Mouse (Mus musculus): Measurements from ENCODE around the gene Best1.

Gene Best1

DNA sequence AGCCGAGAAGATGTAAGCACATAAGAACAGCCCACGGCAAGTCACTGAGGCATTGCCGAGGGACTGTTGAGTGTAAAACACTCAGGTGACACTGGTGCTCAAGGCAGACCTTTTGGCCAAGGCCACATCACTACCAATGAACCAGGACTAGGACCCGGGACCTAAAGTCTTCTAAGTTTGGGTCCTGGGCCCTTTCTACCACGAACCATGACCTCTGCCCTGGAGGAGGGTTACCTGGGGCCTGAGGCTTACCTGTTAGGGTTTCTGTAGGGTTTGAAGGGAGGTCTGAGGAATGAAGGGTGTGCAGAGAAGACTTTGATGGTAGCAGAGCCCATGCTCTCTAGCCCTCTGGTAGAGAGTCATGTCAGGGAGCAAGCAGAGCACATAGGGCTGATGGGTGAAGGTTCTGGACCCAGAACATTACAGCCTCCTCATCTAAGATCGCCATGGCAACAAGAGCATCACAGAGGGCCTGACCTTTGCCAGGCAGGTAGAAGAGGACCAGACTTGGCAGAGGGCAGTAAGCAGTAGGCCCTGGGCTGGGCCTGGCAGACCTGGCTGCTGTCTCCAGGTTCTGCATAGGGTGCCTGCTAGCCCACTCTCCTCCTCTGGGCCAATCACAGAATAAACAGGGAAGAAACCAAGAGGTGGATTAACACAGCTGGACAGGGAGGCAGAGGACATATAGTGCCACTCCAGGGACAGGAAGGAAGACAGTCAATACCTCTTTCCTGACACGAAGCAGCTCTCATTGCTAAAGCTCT, at the start of gene Best1, which contains the start of gene Rab3il1:
TSS of gene Best1 (minus strand) at position 428 of the 764 bp plus-strand sequence.
TSS of gene Rab3il1 (plus strand) at position 464 of the 764 bp plus-strand sequence.
- no peak for DNase-seq

DNA sequence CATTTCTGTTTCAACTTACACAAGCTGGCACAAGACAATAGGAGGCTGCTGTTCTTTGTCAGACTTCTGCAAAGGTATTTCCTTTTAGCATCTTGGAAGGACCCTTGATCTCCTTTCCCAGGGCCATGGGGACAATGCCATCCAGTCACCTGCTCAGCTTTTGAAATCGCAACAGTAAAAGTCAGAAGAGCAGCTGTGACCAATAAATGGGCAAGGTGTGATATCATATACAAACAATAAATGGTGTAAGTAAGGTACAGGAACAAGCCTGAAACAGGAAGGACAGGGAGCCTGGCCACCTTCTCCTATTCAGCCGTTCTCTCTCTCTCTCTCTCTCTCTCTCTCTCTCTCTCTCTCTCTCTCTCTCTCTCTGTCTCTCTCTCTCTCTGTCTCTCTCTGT, 49.0 kb upstream of the Best1 start:
- no peak for DNase-seq

DNA sequence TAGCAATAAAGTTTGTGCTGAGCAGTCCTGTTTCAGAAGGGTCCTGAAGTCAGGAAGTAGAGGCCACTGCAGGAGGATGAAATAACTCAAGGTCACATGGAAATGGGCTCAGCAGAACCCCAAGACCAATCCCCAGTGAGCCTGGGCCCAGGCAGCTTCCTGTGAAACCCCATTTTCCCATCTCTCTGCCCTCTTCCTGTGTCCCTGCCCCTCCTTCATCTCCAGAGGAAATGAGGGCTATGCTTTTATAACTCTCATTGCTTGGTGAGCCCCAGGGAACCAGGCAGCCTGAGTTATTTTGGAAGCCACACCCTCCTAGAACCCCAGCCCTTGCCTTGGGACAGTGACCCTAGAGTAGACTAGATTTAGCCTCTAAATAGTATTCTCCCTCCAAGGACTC, 48.1 kb upstream of the Best1 start:
- DNase-seq = no peak

DNA sequence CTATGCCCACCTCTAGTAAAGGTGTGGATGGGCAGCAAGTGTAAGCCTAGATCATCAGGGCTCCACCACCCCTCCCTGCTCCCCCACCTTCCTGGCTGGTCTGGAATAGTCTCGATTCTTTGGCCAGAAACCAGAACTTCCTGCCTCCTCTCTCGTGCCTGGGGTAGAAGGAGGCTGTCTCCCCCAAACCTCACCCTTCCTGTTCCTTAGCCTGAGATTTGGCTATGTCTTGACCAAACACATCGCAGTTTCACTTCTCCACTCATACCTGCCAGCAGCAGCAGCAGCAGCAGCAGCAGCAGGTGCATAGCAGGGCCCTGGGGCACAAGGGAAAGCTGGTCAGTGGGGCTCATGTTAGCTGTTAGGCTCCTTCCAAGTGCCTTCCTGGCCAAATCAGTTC, 45.5 kb upstream of the Best1 start:
- DNase-seq = no peak

DNA sequence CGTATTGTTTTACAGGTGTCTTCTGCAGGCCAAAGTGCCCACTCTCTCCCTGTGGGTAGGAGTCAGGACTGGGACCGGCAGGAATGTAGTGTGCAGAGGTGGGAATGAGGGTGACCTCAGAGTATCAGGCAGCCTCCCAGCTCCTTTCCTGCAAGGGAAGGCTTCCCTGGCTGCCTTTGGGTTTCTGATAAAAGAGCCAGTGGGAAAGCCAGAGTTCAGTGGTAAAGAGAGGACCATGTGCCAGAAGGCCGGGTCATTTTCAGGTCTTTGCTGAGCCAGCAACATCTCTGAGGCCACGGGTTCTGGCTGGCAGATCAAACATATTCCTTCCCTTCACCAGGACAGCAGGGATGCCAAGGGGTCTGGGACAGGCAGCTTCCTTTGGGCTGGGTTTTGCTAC, 44.9 kb upstream of the Best1 start:
- DNase-seq = no peak

DNA sequence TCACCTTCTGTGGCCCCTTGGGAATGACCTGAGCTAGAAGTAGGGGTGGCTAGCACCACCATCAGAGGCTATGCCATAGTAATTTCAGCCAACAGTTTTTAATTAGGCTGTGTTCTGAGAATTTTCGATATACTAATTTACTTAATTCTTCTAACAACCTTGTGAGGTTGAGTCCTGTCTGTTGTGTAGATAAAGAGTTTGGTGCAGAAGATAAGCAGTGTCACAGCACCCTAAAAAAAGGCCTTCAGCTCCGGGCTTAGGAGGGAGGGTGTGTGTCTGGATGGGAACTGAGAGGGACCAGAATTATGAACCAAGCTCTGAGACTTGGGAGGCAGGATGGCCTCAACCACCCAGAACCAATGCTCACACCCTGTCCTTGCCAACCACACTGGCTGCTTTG, 44.3 kb upstream of the Best1 start:
- no peak for DNase-seq

DNA sequence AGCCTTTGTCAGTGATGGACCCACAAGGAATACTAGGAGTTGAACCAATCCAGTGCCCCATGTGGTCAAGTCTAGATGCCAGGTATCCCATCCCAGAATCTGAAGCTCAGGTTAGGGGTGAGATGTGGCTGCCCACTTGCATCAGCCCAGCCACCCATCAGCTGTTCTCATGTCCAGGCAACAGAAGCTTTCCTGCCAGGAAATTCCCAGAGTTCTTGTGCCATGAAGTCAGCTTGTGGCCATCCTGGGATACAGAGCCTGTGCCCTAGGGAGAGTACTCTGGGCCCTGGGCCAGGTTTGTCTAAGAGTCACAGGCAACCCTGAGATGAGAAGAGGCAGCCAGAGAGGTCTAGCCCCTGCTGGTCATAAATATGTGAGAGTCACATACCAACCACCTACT, 42.2 kb upstream of the Best1 start:
- DNase-seq = no peak

DNA sequence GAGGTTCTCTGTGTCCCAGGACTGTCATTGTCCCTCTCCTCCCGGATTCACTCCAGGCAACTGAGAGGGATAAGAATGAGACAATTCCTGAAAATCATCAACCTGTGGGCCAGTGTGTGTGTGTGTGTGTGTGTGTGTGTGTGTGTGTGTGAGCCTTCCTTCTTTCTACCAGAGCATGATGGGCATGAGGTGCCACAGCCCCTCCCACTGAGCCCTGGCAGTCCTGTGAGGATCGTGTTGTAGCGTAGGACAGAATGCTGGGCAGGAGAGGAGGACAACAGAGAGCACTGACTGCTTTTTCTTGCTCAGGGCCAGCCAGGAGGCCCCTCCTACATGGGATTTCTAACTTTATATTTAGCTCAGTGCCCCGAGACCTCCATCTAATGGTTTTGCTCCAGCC, 41.4 kb upstream of the Best1 start:
- DNase-seq = no peak

DNA sequence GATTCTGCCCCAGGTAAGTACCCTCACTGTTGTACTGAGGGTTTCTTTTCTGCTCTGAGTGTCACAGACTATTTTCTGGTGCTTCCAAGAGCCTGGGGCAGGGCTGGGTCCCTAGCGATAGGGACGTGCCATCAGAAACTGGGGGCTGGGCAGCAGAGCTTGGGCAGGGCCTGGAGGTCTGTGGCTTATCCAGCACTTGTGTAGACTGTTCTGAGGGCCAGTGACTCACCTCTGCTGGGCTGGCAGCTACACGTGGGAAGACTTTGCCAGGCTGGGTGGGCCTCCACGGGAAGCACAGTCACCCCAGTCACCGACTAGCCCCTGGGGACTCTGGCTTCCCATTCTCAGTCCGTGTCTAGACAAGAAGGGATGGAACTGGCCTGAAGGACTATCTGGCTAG, 40.8 kb upstream of the Best1 start:
- DNase-seq = no peak

DNA sequence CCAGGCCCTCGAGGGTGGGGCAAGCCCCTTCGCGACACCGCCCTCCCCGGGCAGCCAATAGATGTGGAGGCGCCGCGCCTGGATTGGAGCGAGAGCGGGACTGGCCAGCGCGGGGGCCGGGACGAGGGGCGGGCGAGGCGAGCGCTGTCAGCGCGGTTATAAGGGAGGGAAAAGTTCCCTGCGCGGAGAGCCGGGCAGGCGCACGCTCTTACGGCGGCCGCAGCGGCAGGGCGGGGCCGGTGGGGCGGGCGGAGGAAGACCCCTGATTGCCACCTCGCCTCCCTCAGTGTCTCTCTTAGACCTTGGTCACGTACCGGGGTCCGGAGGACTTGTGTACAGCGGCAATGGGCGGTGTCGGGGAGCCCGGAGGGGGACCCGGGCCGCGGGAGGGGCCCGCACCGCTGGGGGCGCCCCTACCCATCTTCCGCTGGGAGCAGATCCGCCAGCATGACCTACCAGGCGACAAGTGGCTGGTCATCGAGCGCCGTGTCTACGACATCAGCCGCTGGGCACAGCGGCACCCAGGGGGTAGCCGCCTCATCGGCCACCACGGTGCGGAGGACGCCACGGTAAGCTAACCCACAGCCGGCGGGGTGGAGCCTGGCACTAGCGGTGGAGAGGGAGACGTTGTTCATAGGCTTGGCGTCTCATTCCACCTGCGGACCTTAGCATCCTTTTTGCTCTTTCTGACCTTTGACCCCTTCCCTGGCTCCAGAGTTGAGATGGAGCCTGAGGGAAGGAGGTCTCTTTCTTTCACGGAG, 40.1 kb upstream of the Best1 start, which contains the start of gene Fads3:
TSS of gene Fads3 (plus strand) at position 182 of the 761 bp plus-strand sequence.
- DNase-seq = peak; percentile 85

DNA sequence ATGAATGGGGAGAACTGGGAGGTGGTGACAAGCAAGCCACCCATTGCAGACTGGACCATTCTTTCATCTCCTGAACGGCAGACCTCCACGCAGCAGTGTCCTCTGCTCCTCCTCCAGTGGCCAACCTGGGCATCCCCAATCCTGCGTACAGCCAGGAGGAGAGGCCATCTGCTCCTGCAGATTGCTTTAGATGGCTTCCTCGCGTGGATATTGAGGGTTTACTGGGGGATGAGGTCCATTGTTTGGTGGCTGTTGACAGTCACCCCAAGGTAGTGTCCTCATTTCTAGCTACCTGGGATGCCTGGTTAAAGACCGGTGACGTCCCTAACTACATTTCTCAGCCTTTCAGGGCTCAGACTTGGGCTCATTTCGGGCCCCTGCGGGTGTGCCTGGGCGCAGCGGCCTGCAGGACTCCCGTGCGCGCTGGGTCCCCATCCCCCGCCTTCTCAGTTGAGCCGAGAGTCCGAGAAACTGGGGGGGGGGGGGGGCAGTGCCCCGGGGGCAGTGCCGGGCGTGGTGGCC, 39.5 kb upstream of the Best1 start:
- no peak for DNase-seq

DNA sequence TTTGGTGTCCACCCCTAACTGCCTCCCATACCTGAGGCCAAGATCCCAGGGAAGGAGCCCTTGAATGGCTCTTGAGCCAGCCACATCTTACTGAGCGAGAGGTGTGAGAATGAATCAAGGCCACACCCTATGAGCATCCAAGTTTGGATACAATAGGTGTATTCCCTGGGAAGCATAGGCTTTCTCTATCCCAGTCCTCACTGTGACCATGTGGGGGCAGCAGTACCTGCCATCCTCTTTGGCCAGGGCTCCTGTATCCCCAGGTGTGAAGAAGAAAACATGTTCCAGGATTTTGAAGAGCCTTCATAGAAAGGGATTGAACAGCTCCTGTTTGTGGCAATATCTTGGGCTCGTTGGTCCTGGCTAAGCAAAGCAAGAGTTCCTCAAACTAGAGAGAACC, 38.2 kb upstream of the Best1 start:
- DNase-seq = no peak

DNA sequence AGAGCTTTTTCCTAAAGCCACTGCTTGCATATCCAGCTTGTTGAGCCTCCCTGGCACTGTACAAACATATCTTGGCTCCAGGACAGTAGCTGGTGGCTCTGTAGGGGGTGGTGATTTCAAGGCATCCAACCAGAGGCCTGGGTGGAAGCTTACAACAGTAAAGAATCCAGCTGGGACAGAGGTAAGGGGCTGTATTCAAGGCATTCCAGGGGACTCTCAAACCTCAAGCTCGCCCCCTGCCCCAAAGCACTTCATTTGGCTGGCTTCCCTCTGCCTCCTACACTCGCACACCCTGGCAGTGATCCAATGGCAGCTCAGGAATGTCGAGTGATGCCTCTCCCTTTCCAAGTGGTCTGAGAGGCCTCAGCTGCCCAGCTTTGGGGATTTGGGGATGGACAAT, 37.5 kb upstream of the Best1 start:
- no peak for DNase-seq

DNA sequence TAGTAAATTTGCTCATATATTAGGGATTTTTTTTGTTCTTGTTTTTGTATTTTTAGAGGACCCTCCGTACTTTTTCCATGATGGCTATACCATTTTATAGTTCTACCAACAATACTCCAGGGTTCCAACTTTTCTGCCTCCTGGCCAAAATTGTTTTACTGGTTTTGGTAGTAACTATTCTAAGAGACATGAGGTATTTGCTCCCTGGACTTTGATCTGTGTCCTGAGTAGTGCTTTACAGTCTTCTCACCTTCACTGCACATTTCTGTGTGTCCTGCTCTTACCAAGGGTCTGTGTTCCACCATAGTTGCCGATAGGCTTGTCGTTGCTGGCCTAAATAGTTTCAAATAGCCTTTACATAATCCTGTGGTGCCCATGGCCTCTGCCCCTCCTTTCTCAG, 36.9 kb upstream of the Best1 start:
- DNase-seq = no peak

DNA sequence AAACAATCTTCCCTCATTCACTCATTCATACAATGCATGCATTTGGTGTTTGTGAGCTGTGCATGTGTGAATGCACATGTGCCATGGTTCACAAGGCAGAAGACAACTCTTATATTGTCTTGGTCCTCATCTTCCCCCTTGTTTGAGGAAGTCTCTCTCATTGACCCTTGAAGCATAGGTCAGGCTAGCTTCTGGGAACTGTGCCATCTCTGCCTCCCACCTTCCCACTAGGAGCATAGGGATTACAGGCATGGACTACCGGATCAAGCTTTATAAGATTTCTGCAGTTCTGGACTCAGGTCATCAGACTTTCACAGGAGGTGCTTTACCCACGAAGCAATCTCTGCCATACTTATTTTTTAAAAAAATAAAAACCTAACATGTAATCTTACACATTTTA, 36.1 kb upstream of the Best1 start:
- DNase-seq = no peak

DNA sequence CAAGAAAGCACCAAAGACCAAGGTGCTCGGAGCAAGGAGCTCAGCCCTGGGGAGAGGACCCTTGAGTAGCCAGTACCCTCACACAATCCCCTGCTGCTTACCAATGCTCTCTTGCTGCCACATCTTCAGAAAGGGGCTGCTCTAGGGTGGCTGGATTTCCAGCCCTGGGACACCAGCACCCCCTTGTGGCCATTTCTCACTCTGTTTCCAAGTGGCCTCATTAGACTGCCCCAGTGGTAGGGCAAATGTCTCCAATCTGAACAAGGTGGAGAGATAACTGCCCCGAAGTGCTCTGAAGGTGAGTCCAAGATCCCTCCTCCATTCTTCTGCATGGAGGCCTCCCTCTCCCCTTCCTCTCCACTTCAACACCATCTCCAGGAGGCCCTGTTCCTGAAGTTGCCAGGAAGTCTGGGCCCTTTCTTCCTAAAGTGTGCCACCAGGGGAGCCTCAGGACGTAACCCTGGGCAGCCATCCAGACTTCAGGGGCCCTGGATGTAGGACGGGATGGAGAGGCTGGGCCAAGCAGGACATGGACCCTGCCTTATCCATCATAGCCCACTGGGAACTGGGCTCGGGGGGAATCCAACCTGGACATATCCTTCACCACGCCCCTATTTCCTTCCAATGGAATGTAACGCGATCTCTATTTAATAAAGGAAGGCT, 33.5 kb upstream of the Best1 start:
- peak; percentile 59 for DNase-seq

DNA sequence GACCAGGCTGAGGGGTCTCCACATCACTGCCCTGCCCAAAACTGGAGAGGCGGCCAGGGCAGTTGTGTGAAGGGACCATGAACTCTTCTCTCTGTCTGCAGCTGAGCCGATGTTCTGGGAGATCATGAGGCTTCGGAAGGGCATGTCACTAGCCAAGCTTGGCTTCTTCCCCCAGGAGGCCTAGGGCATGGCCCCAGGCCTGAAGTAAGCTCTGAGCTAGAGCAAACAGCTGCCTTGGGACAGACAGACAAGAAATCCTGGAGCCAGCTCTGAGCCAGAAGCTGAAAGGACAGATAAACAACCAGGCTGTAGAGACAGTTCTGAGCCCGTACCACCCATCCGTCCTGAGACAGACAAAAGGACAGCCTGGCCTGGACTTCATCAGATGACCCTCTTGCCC, 32.9 kb upstream of the Best1 start:
- no peak for DNase-seq

DNA sequence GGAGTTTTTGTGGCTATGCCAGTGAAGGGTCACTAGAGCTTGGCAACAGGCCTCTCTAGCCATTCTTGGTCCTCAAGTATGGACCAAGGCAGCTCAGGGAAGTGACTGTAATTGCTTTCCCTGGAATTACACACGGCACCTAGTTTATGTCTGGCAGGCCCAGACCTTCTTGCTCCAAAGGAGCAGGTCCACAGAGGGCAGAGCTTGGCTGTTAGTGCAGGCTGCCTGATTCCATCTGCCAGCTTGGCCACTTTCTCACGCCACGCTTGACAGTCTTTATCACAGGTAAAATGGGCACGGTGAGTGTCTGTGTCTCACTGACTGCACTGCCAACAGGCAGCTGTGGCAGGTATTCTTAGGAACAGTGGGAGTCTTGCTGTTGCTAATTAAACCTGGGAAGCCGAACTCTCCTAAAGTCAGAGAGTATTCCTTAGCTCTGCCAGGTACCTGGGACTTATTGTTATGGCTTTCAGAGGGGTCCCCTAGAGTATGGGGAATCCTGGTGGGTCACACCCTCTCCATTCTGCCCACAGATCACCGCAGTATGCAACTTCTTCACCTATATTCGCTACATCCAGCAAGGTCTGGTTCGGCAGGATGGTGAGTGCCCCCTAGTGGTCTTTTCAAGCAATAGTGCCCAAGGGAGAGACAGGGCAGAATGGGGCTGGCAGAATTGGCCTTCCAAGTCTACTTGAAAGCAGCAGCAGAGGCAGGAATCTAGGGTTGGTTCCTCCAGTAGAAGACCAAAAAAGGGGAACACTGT, 32.0 kb upstream of the Best1 start:
- peak; percentile 54 for DNase-seq

DNA sequence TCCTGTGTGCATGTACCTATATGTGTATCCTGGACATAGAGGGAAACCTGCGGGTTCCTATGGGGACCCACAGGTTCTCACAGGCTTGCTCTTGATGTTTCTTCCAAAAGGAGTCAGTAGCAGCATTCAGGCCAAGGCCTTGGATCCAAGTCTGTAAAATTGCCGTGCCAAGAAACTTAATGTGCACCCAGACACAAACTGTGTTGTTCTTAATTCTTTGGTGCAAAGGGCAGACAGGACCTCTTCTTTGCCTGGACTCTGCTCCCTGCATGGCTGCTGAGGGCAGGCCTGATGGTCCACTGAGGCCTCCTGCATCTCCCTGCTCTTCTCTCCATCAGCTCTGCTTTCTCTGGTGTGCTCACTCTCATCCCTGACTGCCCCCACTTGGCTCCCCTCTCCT, 28.3 kb upstream of the Best1 start:
- DNase-seq = no peak

DNA sequence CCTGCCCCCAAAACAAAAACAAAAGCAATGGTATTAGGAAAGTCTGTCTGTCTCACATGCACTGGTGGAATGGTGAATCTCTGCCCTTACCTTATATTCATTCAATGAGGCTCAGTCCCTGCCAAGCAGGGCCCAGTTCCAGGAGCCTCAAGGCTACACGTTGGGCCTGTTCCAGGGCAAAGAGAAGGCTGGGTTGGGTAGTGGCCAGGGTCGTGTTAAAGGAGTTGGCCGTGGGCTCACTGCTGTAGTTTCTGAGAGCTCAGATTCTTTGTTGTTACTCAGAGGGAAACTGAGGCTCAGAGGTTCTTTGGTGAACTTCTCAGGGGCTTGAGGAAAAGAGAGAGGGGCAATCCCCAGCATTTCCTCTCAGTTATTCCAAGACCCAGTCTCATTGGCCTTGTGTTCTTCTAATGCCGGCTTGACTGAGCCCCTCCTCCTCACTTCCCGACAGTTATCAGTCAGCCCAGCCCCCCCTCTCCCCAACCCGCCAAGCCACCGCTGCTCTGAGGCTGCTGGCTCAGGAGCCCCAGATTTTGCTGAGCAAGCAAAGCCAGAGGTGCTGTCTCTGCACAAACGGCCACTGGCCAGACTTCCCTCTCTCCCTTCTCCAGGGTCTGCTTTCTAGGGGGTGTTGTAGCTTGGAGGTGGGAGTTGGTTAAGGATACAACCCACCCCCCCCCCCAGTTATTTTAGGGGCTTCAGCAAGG, 23.9 kb upstream of the Best1 start:
- peak; percentile 30 for DNase-seq

DNA sequence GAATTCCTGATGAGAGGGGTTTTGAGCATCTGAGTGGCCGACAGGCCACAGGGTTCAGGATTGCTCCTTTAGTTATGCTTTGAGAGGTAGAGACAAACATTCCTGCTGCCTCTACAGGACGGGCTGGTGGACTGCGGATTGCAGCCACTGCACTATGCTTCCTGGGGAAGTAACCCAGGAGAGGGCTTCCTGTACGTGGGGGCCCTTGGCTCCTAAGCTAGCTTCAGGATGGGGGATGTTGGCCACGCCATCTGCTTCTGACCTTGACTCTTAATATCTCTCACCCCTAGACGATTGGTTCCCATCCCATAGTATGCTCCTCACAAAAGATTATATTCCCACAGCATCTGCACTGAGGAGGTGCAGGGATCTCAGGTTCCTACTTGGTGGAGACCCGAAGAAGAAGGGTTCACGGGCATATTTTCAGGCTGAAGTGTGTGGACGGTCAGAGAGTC, 21.9 kb upstream of the Best1 start:
- no peak for DNase-seq
